Mouse (Mus musculus) CD8-positive naive resting alpha-beta T cell, adult 2 months (primary cell): Measurements from ENCODE around the gene A4galt.
"Not testable (repeated sequence)": the region's sequence is repeated elsewhere in the genome, so short reads cannot be mapped to it uniquely, and the experiment has no call there.

ENCODE experiments used
- DNase-seq, 2 experiments: peaks; one replicate each; pipeline ENCODE4 v3.0.0; 2022; ENCODE audit warnings: low read depth in 2 of 2, low spot score in 2 of 2

A4galt gene

DNA sequence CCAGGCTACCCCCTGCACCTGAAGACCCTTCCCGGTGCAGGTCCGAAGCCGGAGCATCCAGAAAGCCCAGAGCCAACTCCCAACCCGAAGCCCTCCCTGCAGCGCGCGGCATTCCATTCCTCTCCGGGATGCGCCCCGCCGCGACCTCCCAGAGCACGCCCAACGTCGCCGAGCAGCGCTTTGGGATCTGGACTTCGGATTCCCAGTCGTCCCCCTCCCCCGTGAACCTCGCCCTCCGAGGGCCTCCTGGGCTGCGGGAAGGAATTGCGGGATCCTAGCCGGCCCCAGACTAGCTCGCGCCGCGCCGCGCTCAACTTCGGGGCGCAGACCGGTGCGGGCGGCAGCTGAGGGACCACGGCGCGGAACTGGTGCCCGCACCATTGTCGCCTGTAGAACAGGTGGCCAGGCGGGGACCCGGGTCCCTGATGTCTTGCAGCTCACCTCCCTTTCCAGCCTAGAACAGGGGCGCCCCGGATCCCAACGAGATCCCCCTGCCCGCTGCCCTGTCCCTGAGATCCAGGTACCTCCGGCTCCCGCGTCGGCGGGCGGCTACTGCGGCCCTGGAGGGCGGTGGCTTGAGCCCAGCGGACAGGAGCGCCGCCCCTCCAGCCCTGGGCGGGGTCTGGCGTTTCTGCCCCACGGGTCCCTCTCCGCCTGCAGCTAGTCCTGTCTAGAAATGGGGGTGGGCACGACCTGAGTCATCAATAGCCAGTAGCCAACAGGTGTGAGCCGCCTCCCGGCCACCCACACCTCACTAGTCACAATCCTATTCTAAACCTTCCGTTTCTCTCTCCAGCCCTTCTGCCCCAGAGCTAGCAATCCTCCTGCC, at the start of gene A4galt:
A4galt (minus strand) TSS at position 599 of the 829 bp plus-strand sequence.
- no peak for DNase-seq

DNA sequence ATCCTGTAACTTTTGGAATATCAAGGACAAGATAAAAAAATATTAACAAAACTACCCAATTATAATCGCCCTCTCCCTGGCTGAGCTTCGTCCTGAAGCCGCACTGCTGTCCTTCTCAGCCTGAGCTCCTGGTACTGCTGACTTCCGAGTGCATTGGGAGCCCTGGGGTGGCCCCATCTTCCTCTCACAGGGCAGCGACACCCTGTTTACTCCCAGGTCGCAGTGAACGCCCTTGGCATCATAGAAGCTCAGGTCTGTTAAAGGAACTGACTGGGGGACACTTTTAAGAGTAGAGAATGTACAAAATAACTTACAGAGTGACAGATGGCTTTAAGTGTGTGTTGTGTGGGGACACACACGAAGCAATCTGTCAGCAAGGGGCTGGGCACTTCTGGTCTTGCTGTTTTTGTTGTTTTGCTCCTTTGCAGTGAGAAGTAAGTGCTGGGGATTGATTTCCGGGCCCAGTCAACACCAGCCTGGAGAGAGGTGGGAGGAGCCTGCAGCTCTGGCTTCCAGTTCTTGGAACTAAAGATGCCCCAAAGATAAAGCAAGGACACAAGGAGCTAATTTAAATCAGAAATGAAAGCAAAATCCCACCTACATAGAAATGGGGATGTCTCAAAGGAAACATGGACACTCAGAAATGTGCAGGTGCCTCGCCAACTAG, 48.5 kb upstream of the A4galt start:
- no peak for DNase-seq

GRCm38 (mm10) chr15:83299450-83299849, 47.9 kb upstream of the A4galt start:
- no peak for DNase-seq

DNA sequence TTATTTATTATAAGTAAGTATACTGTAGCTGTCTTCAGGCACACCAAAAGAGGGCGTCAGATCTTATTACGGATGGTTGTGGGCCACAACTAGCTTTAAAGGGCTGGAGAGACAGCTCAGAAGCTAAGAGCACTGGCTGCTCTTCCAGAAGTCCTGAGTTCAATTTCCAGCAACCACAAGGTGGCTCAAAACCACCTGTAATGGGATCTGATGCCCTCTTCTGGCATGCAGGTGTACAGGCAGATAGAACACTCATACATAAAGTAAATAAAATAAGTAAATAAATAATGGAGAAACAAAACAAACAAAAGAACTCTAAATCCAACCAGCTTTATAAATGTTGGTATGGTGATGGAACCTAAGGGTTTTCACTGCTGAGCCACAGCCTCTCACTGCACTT, 47.2 kb upstream of the A4galt start:
- DNase-seq = no peak

DNA sequence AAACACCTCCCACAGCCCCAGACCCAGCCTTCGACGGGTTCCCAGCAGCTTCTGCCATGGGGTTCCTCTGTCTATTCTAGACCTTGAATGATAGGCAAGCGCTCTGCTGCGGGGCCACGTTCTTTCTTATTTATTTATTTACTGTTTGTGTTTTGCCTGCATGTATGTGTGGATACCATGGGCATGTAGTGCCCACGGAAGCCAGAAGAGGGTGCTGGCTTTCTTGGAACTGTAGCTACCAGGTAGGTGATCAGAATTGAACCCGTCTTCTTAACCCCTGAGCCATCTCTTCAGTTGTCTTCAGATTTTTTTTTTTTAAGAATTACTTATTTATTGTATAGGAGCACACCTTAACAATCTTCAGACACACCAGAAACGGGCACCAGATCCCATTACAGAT, 46.7 kb upstream of the A4galt start:
- DNase-seq = no peak

GRCm38 (mm10) chr15:83296771-83297311, 45.3 kb upstream of the A4galt start:
- DNase-seq = no peak

DNA sequence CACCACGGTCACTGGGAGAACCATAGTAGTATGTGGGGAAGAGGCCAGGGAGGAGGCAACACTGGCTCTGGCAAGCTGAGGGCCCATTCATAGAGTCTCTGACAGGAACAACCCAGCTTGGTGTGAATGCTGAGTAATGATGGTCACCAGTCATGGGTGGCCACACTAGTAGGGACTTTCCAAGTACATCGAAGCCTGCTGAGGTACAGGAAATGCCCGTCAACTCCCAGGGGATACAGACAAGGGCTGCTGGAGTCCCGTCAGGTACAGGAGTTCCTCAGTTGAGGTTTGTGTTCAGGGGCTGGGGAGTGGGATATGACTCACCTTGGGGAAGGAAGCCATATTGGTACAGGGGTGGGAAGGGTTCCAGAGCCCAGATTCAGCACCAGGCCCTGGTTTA, 44.5 kb upstream of the A4galt start:
- DNase-seq = no peak

DNA sequence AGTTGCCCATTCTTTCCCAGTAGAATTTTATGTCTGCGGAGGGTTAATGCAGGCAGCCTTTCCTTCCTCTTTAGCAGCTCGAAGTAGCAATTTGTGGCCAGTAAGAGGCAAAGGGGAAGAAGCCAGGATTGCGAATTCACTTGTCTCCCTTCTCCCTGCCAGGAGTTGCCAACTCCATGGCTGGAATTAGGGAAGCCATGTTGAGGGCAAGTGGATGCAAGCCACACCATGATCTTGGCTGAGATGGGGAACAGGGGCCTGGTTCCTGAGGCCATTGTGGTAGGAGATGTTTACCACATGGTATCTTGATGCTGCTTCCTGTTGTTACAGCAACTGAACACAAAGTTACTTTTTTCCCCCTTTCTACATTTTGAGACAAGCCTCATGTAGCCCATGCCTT, 43.4 kb upstream of the A4galt start:
- DNase-seq = no peak

DNA sequence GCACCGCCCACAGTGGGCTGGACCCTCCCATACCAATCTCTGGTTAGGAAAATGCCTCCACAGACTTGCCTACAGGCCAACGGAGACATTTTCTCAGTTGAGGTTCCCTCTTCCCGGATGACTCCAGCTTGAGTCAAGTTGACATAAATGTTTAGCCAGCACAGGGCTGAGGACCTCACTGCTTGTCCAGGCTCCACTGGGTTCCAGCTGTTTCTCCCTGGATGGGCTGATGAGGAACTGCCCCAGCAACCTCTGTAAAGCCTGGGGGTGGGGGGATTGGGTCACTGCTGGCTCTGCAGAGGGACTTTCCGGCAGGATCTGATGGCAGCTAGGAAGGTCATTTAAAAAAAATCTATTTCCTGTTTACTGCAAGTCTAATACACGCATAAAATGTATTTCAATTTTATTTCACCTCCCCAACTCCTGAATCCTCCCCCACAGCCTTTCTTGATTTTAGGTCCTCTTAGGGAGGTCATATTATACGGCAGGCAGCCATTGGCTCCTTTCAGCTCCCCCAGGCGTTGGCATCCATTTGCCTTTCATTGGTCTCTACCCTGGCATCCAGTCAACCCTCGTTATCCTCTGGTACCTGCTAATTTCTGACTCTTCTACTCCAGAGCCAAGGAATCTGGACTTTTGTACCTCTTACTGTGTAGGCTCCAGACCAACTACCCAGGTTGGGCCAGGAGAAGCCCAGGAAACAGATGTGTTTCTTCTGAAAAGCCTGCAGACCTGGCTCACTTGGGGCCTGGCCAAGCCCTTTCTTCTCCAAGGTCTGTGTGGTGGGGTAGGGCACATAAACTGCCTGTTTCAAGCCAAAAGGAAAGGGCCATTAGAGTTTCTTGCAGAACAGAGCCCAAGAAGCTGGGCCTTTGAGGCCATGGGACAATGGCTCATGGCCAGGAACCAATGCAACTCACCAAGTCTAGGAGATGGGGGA, 42.4 kb upstream of the A4galt start:
- no peak for DNase-seq

DNA sequence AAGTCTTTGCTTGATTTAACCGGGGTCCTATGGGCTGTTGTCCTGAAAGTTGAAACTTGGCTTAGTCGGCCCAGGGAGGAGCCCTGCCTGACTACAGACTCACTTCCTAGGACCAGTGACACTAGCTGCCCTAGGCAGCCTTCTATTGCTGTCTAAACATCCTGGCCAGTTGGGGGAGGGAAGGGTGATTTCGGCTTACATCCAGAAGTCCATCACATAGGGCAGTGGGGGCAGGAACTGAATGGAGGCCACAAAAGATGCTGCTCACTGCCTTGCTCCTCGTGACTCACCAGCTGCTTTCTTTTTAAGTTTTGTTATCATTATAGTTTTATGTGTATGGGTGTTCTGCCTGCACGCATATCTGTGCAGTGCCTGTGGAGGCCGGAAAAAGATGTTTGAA, 41.6 kb upstream of the A4galt start:
- no peak for DNase-seq

GRCm38 (mm10) chr15:83292261-83293056, 40.9 kb upstream of the A4galt start:
- no peak for DNase-seq

- no peak for DNase-seq
Observed at GRCm38 (mm10) chr15:83290899-83291298, 39.3 kb upstream of the A4galt start.

DNA sequence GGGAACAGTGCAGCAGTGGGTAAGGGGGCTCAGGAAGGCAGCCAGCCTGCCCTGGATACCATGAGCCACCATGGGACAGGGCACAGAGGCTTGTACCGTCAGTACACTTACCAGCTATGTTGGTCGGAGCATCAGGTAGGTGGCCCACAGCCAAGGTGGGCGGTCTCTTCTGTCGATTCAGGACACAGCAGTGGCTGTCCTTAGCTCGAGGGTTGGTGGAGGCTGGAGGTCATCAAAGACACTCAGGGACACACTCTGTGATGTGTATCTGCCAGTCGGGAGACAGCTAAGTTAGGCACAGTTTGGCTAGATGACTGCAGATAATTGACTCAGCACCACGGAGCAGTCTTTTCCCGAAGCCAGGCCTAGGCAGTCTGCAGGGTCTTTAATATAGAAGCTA, 33.3 kb upstream of the A4galt start:
- no peak for DNase-seq

- no peak for DNase-seq
Observed at GRCm38 (mm10) chr15:83282397-83282796, 30.8 kb upstream of the A4galt start.

GRCm38 (mm10) chr15:83281303-83281702, 29.7 kb upstream of the A4galt start:
- no peak for DNase-seq

DNA sequence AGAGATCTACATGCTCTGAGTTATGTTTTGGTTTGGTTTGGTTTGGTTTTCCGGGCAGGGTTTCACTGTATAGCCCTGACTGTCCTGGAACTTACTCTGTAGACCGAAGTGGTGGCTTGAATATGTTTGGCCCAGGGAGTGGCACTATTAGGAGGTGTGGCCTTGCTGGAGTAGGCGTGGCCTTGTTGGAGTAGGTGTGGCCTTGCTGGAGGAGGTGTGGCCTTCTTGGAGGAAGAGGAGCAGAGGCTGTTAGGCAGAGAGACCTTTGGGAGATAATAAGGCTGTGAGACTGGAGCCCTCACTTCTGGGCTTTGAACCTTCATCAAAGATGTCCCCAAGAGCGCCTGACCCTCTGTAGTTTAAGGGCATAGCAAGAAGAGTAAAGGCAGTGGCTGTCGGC, 27.0 kb upstream of the A4galt start:
- no peak for DNase-seq

GRCm38 (mm10) chr15:83277451-83277850, 25.9 kb upstream of the A4galt start:
- no peak for DNase-seq

DNA sequence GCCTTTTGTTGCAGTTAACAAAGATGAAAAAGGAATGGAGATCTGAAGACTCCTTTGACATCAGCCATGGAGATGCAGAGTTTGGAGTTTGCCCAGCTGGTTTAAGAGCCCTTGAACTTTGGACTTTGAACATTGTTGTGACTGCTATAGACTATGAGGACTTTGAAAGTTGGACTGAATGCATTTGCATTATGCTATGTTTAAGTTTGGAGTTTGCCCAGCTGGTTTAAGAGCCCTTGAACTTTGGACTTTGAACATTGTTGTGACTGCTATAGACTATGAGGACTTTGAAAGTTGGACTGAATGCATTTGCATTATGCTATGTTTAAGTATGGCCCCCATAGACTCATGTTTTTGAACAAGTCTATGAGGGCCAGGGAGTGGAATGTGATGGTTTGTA, 22.7 kb upstream of the A4galt start:
- DNase-seq = not testable (repeated sequence)

- no peak for DNase-seq
Observed at GRCm38 (mm10) chr15:83273017-83273416, 21.4 kb upstream of the A4galt start.

DNA sequence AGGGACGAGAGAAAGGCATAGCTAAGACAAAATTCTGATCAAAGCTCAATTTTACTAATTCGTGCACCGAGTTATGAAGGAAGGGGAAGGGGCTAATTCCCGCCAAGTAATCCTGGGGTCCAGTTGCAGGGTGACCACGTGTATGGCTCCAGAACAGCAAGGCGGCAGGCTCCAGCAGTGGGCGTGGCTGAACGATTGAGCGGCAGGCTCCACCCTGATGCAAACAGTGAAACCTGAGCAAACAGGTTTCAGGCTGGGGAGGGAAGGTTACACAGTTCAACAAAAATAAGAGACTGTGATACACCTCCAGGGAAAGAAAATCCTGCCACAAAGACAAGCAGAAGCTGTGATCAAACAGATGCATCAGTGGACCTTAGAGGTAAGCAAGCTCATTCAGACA, 19.6 kb upstream of the A4galt start:
- not testable (repeated sequence) for DNase-seq
